Mouse (Mus musculus): ENCODE measurements around the gene Cacna2d2. TPM values are rescaled to one million over a fixed set of nuclear protein-coding genes. Genes with fewer than 3 reads are reported as not detected.

Gene Cacna2d2
- polyA plus RNA-seq, 1 experiment from 2014 or later: 5.8 TPM

DNA sequence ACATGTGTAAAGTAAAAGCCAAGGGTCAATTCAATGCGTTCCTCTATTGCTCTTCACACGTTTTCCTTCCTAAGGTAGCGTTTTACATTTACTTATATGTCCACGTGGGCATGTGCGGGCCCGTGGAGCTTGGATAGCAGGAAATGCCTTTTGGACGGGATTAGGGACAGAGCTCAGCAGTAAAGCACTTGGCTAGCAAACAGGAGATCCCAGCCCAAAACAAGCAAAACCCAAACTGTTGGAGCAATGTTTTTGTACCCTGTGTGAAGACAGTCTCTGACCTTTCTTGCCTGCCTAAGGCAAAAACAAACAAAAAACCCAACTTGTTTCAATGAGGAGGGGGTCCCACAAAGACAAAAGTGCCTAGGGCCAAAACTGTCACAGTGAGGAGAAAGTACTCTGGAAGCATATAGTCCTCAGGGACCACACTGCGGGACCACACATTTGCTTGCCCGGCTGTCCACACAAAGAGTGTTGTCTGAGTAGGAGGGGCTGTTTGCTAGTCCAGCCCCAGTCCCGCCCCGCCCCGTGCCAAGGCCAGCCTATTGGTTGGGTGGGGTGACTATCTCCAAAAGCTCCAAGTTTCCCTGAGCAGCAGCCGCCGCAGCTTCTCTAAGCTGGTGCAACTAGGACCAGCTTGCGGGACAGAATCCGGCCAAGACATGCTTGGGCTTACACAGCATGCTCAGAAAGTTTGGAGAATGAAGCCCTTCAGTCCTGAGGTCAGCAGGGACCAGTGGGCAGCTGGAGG lies 177.1 kb downstream of the Cacna2d2 start, which contains the start of gene Hyal1:
Hyal1 (plus strand) TSS at position 571 of the 751 bp plus-strand sequence.
- Histone ChIP-seq H3K9ac (replicated peaks; ENCODE audit: low read depth, low read length) (0 out of 2 replicates have a peak within 1 kb of the TSS, but pooled peaks have one; percentile 27), H3K4me3 (replicated peaks; ENCODE audit: low read length) (peak within 1 kb of the TSS; percentile 17)

DNA sequence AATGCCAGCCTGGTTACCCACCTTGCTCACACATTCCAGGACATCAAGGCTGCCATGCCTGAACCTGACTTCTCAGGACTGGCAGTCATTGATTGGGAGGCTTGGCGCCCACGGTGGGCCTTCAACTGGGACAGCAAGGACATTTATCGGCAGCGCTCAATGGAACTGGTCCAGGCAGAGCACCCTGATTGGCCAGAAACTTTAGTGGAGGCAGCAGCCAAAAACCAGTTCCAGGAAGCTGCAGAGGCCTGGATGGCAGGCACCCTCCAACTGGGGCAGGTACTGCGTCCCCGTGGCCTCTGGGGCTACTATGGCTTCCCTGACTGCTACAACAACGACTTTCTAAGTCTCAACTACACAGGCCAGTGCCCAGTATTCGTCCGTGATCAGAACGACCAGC lies 178.5 kb downstream of the Cacna2d2 start:
- Histone ChIP-seq H3K4me2 (ENCODE audit: low read length) (no peak overlapping the region), H3K9ac (replicated peaks; ENCODE audit: low read depth, low read length) (no peak overlapping the region), H3K36me3 (ENCODE audit: control insufficient read depth, insufficient read depth) (peaks cover 14% of the 10 kb centered on the region; the same call in 1 of the 2 replicates), H3K4me1 (replicated peaks; ENCODE audit: control insufficient read depth, insufficient read depth, low read length) (peaks cover 29% of the 10 kb centered on the region), H3K27me3 (replicated peaks; ENCODE audit: control insufficient read depth, insufficient read depth, low read length) (no peaks in the 10 kb centered on the region), H3K27ac (ENCODE audit: low read length) (no peak overlapping the region), H3K9me3 (ENCODE audit: control insufficient read depth, low read length) (no peaks in the 10 kb centered on the region), H3K4me3 (replicated peaks; ENCODE audit: low read length) (no peak overlapping the region)
- ATAC-seq: no peak
- WGBS: 90% methylated on average over 10 of the region's 10 CpGs

More for the DNA sequence above, 177.1 kb downstream of the Cacna2d2 start, which contains the start of gene Hyal1:
- Histone ChIP-seq H3K4me2 (ENCODE audit: low read length) (peak within 1 kb of the TSS; percentile 32; the same call in 1 of the 2 replicates), H3K27me3 (replicated peaks; ENCODE audit: control insufficient read depth, insufficient read depth, low read length) (no peaks in the 10 kb centered on the region), H3K36me3 (ENCODE audit: control insufficient read depth, insufficient read depth) (peaks cover 27% of the 10 kb centered on the region), H3K27ac (ENCODE audit: low read length) (0 out of 2 replicates have a peak within 1 kb of the TSS, but pooled peaks have one; percentile 16), H3K4me1 (replicated peaks; ENCODE audit: control insufficient read depth, insufficient read depth, low read length) (peaks cover 34% of the 10 kb centered on the region), H3K9me3 (ENCODE audit: control insufficient read depth, low read length) (no peaks in the 10 kb centered on the region)
- ATAC-seq: peak; percentile 63
- WGBS: 26% methylated on average over 16 of the region's 16 CpGs

DNA sequence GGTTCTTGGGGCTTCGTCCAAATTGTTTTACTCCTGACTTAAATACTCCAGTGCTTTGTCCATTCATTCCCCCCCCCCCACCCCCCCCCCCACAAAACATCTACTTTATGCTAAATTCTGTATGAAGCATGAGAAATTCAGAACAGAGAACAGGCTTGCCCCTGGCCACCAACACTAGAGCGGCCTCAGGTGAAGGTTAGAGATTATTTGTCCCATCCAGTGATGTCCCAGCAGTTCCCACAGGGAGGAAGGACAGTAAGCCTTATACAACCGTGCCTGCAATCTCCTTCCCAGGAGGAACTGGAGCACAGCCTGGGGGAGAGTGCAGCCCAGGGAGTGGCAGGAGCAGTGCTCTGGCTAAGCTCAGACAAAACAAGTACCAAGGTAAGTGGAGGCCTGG lies 179.2 kb downstream of the Cacna2d2 start, which contains the start of gene Naa80:
Naa80 (plus strand) TSS at position 301 of the 400 bp plus-strand sequence.
- WGBS: 88% methylated on average over 3 of the region's 3 CpGs
- Histone ChIP-seq H3K4me1 (replicated peaks; ENCODE audit: control insufficient read depth, insufficient read depth, low read length) (peaks cover 29% of the 10 kb centered on the region), H3K9me3 (ENCODE audit: control insufficient read depth, low read length) (no peaks in the 10 kb centered on the region), H3K27ac (ENCODE audit: low read length) (peak within 1 kb of the TSS; percentile 92), H3K4me2 (ENCODE audit: low read length) (no peak within 1 kb of the TSS), H3K9ac (replicated peaks; ENCODE audit: low read depth, low read length) (no peak within 1 kb of the TSS), H3K36me3 (ENCODE audit: control insufficient read depth, insufficient read depth) (peaks cover 10% of the 10 kb centered on the region; the same call in 1 of the 2 replicates), H3K27me3 (replicated peaks; ENCODE audit: control insufficient read depth, insufficient read depth, low read length) (no peaks in the 10 kb centered on the region), H3K4me3 (replicated peaks; ENCODE audit: low read length) (no peak within 1 kb of the TSS)
- ATAC-seq: no peak

Other genes starting within 250 kb of the Cacna2d2 start
- 23.2 and 23.6 TPM in 2 replicates for gene Dock3, start 167.7 kb upstream of the Cacna2d2 start, polyA plus RNA-seq (2015; fragmentation: Nextera tagmentation; extraction: Ambion mirVana)
- 1.4 and 1.7 TPM in 2 replicates for gene Mapkapk3, start 109.7 kb upstream of the Cacna2d2 start, polyA plus RNA-seq (2015; fragmentation: Nextera tagmentation; extraction: Ambion mirVana)
- gene Cish, start 103.6 kb upstream of the Cacna2d2 start, polyA plus RNA-seq (2015; fragmentation: Nextera tagmentation; extraction: Ambion mirVana): 9.2 and 11.1 TPM in 2 replicates
- gene Hemk1, start 61.3 kb upstream of the Cacna2d2 start, polyA plus RNA-seq (2015; fragmentation: Nextera tagmentation; extraction: Ambion mirVana): 15.6 and 18.8 TPM in 2 replicates
- gene 6430571L13Rik, start 59.0 kb upstream of the Cacna2d2 start, polyA plus RNA-seq (2015; fragmentation: Nextera tagmentation; extraction: Ambion mirVana): 3.3 and 5.4 TPM in 2 replicates
- 41.9 and 44.5 TPM in 2 replicates for gene Tmem115, start 134.3 kb downstream of the Cacna2d2 start, polyA plus RNA-seq (2015; fragmentation: Nextera tagmentation; extraction: Ambion mirVana)
- 35.7 and 38.5 TPM in 2 replicates for gene Cyb561d2, start 142.6 kb downstream of the Cacna2d2 start, polyA plus RNA-seq (2015; fragmentation: Nextera tagmentation; extraction: Ambion mirVana)
- gene Nprl2, start 142.6 kb downstream of the Cacna2d2 start, polyA plus RNA-seq (2015; fragmentation: Nextera tagmentation; extraction: Ambion mirVana): 88.4 and 89.8 TPM in 2 replicates
- 2.2 and 3.2 TPM in 2 replicates for gene Zmynd10, start 147.7 kb downstream of the Cacna2d2 start, polyA plus RNA-seq (2015; fragmentation: Nextera tagmentation; extraction: Ambion mirVana)
- gene Rassf1, start 151.9 kb downstream of the Cacna2d2 start, polyA plus RNA-seq (2015; fragmentation: Nextera tagmentation; extraction: Ambion mirVana): 43.4 and 45.4 TPM in 2 replicates
- gene Tusc2, start 163.6 kb downstream of the Cacna2d2 start, polyA plus RNA-seq (2015; fragmentation: Nextera tagmentation; extraction: Ambion mirVana): 93.2 and 98.5 TPM in 2 replicates
- 69.7 and 74.5 TPM in 2 replicates for gene Hyal2, start 168.3 kb downstream of the Cacna2d2 start, polyA plus RNA-seq (2015; fragmentation: Nextera tagmentation; extraction: Ambion mirVana)
- gene Hyal1, start 177.3 kb downstream of the Cacna2d2 start, polyA plus RNA-seq (2015; fragmentation: Nextera tagmentation; extraction: Ambion mirVana): 6.9 and 7.2 TPM in 2 replicates
- 16.2 and 16.9 TPM in 2 replicates for gene Naa80, start 179.3 kb downstream of the Cacna2d2 start, polyA plus RNA-seq (2015; fragmentation: Nextera tagmentation; extraction: Ambion mirVana)
- gene Hyal3, start 181.2 kb downstream of the Cacna2d2 start, polyA plus RNA-seq (2015; fragmentation: Nextera tagmentation; extraction: Ambion mirVana): 1.4 TPM in 2 replicates
- gene Ifrd2, start 188.0 kb downstream of the Cacna2d2 start, polyA plus RNA-seq (2015; fragmentation: Nextera tagmentation; extraction: Ambion mirVana): 14.4 and 16.8 TPM in 2 replicates
- gene Sema3b, start 209.6 kb downstream of the Cacna2d2 start, polyA plus RNA-seq (2015; fragmentation: Nextera tagmentation; extraction: Ambion mirVana): 2.3 and 3.0 TPM in 2 replicates
- 299 and 316 TPM in 2 replicates for gene Gnai2, start 235.8 kb downstream of the Cacna2d2 start, polyA plus RNA-seq (2015; fragmentation: Nextera tagmentation; extraction: Ambion mirVana)

Measured in forebrain, embryonic 16.5 days (tissue).